Mouse (Mus musculus) layer of hippocampus, adult 18-20 months (tissue): ENCODE results near the gene Tmem204. TPM values are rescaled to one million over a fixed set of nuclear protein-coding genes. Genes with fewer than 3 reads are reported as not detected.

ENCODE experiments used
- DNase-seq, 2 experiments: peaks; one replicate each; pipeline ENCODE4 v3.0.0; 2022; ENCODE audit warnings: low spot score in 2 of 2
- total RNA-seq, 2 experiments: library from RNA; stranded (reverse); gene quantifications; 2 replicates each; pipeline ENCODE4 v1.2.3; 2021

The Tmem204 gene
- total RNA-seq, 2 experiments from 2014 or later = 7.4 to 9.2 TPM

DNA sequence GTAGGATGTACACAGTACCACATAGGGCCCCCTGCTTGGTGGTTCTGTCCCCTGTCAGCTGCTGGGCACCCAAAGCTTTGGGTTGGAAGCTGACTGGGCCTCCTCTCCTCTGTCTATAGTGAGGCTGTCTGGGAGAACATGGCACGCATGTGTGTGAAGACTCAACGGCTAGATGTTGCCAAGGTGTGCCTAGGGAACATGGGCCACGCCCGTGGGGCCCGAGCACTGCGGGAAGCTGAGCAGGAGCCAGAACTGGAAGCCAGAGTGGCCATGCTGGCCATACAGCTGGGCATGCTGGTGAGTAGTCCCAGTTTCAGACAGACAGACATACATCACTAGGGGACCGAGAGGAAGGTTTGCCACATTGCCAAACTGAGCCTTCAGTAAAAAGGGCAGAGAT, 3.3 kb upstream of the Tmem204 start:
- no peak for DNase-seq

DNA sequence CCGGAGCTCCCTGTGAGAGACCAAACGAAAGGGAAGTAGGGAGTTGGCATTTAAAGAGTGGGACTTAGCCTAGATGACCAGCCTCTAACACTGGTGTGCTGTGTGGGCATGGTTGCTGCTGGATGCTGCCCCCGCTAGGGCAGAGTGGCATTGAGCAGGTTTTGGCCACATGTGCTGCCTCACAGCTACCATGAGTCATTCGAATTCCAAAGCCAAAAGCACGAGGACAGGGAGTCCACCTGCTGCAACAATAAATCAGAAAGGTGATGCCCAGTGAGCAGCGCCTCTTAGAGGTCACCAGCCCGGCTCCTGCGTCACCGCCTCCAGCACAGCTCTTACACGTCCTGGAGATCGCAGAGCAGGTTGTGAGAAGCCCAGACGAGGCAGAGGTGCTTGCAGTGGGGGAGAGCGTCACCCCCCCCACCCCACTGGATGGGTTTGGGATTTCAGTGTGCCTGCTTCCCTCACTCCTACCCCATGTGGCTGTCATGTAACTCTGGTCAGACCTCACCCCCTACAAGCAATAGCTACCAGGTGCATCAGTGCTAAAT, 1.5 kb upstream of the Tmem204 start:
- no peak for DNase-seq

DNA sequence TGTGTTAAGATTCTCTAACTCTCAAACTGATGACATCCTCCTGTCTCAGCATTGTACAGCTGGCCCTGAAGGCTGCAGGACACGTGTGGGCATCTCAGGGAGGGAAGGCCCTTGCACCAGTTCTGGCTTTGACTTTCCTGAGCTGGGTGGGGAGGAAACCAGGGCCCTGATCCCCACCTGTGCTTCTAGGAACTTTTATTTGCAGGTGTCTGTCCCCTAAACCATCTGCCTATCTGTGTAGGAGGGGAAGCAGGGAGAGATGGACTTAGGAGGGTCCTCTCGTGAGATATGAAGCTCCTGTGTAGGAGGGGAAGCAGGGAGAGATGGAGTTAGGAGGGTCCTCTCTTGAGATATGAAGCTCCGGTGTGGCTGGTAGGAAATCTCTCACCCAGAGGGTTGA, 504 bp downstream of the Tmem204 start:
- no peak for DNase-seq

DNA sequence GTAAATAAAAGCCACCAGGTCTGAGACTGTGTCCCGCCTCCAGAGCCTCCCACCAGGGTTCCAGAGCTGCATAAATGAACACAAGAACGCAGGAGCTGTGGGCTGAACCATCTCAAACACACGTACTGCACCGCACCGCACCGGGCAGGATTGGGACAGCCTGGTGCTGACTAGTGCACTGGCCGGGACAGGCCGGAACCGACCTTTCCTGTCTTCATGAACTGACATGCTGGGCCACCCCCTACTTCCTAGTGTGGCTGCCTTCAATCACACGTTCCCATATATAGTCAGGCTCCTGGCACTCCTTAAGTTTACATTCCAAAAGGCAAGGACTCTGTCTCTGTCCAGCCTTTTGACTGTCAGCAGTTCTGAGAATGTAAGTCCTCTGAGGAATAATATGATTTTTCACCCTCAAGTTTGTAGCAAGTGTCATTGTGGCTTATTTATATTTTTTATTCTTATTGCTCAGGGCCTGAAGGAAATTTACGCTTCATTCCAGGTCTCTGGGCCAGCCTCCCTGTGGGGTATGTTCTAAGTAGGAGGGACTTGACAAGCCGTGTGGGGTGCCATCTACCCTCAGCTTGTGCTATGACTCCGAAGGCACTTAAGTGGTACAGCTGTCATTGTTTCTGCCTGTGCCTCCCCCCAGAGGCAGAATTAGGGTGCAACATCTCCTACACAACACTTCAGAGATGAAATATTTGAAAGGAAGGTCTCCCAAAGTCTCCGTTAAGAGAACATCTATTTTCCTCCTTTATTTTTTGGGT, 1.1 kb downstream of the Tmem204 start:
- DNase-seq = peak in 1 of 2 experiments; percentile 47

DNA sequence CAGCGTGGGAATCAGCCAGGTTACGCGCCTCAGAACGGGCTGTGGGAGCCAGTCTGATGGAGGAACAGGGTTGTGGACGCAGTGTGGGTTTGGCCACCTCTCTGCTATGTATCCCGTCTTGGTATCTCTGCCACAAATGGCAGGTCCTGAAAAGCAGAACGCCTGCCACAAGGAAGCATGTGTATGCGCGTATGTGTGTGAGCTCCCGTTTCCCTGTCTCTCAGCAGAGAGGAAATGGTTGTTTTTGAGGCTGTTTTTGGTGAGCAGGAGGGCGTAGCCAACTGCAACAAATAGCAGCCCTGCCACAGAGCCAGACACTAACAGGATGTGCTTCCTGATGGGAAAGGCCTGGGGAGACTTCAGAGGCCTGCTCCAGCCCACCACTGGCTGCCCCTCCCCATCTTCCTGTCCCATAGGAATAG, 2.4 kb downstream of the Tmem204 start:
- peak in 1 of 2 experiments; percentile 39 for DNase-seq

DNA sequence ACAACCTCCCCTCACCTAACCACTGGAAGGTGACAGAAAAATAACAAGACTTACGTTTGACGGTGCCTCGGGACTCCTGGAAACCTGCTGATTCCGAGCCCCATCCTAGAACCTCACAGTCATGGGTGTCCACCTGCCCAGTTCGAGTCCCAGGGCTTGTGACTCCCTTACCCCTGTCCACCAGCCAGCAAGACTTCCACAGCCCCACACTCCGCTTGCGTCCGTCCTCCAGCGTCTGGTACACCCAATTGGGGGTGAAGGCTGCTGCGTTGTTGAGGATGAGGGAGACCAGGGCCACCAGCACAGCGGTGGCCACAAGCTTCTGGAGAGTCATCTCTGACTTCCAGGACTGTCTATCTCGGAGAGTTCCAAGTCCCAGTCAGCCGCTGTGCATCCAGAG, 3.2 kb downstream of the Tmem204 start:
- DNase-seq = no peak

DNA sequence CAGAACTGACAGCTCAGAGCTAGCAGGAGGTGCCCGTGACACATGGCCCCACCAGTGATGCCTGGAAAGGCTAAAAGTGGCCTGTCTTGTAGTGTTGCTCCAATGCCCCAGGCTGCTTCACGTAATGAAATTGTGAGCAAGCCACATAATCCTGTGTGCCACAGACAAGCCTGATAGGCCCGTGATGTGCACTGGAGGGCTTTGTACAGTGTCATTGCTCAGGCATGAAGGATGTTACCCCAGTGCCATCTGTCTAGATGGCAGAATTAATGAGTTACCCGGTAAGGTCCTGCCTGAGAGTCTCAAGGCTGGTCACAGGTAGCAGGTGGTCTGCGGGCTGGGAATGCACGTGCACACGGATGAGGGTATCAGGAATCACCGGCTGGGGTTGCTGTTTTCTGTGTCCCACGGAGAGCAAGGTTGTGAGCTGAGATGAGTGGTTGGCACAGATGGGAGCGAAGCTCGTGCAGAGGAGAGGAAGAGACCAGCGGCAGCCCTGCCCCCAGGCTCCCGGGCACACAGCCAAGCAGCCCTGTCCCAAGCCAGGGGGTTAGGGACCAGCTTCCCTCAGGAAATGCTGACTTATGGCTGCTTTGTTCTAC, 5.5 kb downstream of the Tmem204 start:
- DNase-seq = peak in 1 of 2 experiments; percentile 57

DNA sequence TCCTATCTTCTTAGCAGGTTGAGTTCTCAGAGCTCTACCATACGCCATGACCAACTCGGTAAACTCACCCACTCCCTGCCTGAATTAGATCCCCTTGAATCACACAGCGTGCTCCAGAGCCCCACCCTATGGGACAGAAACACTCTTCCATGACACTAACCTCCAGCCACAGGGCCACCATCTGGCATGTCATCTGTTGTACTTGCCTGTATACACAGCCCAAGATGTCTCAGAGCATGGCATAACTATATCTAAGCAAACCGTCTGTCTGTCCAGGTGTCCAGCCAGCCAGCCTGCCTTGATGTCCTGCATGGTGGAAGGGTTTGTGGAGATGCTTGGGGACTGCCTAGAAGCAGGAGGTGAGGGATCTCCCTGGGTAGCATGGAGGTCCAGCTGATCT, 6.5 kb downstream of the Tmem204 start:
- DNase-seq = no peak

DNA sequence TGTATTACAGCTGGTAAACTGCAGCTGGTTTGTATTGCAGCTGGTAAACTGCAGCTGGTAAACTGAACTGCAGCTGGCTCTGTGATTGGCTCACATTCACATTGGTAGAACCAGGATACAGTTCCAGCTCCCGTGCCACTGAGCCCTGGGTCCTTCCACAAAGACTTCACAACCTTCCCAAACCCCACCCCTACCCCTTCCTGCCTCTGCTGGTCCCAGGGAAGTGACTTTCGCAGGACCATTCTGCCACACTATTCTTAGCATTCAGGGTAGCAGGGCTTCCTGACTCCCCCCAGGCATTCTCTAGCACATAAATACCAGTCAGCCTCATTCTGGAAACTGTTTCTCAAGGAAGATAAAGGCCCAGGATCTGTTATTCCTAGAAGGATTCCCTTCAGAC, 14.7 kb downstream of the Tmem204 start:
- no peak for DNase-seq

DNA sequence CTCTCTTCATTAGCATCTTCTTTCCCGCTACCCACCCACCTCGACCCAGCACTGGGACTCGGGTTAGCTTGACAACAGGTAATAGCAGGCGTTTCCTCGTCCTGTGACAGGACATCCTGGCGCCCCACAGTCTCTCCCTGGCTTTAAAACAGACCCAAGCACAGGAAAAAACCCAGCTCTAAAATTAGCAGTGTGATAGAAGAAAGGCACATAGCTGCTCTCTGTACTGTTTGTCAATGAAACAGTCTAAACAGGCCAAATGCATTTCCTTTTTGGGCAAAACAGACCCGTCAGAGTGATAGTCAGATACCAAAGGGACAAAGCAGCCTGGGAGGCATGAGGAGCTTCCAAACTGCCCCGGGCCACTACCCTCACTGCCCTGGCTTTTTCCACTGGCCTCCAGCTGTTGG, 15.9 kb downstream of the Tmem204 start:
- DNase-seq = no peak

DNA sequence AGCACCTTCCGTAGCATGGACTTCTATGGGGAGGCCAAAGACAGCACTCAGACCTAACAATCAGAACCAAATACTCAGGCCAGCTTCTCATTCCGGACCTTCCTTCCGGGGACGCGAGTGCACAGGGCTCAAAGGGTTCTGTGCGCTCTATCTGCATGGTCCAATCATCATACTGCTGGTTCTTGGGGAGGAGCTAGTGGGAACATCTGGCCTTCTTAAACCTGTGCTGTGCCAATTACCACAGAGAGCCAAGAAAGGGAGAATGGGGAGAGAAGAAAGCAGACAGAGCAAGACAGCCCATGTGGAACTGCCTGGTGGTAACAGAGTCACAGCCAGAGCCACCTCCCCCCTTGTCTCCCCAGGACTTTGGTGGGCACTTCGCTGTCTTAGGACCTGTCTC, 16.8 kb downstream of the Tmem204 start:
- no peak for DNase-seq

DNA sequence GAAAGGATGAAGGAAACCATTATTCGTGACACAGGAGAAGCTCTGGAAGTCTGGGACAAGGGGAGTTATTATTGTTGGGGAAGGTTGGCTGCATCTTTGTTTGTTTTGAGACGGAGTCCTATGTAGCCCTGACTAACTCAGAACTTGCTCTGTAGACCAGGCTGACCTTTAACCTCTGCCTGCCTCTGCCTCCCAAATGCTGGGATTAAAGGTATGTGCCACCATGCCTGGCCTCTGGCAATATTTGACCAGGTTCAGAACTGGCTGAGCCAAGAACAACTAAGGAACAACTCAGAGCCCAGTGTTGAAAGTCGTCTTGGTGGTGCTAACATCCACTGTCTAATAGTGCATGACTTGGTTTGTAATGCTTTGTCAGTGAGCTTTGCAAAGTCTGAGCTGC, 18.2 kb downstream of the Tmem204 start:
- DNase-seq = no peak

DNA sequence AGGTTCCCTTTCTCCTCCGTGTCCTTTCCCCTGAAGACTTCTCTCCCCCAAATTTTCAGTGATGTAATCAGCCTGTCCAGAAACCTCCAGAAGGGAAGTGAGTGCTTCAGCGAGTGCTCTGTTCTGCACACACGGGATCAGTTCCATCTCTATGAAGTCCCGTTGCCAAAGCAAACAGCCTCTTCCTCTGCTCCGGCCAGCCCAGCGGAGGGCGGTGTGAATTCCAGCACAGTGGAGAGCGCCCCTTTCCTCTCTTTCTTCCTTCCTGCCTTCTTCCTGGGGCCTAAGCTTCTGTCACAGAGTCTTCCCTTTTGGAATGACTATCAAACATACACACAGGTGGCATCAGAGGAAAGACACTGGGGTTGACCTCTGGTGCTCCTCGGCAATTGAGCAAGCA, 19.0 kb downstream of the Tmem204 start:
- no peak for DNase-seq

DNA sequence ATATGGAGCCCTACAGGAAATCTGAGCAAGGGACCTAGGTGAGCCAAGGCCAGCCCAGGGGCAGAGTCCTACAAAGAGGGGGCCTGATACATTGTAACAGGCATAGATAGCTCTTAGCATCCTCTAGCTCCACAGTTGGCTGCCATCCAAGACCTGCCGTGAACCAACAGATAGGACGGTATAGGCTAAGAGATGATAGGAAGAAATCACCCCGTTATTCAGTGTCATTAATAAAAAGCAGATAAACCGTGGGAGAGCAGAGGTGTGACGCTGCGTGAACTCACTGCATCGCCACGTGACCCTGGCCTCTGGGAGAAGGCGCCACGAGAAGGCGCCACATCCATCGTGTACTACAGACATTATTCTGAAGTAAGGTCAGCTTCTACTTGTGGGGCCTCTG, 19.5 kb downstream of the Tmem204 start:
- DNase-seq = no peak

DNA sequence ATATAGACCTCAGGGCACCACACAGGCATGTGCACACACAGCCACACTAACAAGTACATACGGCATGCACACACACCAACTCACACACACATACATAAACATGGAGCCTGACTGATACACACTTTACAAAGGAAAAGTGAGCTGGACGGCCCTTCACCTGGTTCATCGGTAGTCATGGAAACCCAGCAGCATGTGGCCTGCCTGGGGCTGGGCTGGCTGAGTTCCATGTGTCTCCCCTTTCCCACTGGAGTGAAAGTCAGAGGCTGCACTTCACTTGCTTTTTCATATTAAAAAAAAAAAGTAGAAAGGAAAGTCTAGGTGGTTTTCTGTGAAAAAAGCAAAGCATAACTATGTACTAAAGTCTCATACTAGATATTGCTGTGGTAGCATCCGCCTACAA, 20.1 kb downstream of the Tmem204 start:
- no peak for DNase-seq

DNA sequence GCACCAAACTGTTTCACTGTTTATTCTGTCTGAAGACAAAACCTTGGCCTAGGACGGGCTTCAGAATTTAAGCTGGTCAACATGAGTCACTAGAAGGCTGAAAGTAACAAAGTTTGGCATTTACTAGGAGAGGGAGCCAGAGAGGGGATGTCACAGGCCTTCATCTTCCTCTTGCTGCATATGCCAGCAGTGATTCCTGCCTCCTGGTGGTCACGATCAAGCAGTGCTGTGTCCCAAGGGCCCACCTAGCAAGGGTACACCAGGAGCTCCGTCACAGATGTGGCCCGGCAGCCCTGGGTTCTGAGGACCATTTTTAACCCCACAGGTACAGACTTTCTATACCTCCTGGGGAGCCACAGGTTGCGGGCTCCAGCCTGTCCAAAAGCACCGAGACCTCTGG, 26.4 kb downstream of the Tmem204 start:
- no peak for DNase-seq

DNA sequence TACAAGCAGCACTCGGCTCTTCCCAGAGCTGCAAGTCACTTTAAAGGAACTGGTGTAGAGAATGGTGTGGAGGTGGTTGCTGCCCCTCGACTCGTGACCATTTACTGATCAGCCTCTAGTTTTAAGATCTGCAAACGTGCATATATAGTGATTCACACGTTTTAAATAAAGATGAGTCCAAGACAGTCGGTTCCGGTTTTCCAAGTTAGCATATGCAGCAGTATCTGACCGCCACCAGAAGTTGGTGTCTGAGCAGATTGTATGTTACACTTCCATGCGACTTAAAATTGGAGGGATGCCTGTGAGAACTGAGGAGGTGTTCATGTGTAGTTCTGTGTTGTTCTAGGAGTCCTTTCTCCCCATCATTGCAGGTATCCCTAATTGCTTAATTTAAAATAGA, 30.1 kb downstream of the Tmem204 start:
- peak in 1 of 2 experiments; percentile 16 for DNase-seq

DNA sequence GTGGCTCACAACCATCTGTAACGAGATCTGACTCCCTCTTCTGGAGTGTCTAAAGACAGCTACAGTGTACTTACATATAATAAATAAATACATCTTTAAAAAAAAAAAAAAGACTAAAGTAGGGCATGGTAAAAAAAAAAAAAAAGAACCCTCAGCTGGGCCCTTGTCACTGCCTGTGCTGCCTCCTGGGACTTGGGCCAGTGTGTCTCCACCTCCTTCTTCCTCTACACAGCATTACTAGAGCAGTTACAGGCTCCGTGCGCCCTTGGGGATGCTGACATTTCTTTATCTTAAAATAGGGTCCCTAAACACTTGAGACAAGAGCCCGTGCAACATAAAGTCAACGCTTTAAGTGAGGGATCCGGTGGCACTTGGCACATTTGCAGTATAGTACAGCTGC, 36.2 kb downstream of the Tmem204 start:
- DNase-seq = no peak

DNA sequence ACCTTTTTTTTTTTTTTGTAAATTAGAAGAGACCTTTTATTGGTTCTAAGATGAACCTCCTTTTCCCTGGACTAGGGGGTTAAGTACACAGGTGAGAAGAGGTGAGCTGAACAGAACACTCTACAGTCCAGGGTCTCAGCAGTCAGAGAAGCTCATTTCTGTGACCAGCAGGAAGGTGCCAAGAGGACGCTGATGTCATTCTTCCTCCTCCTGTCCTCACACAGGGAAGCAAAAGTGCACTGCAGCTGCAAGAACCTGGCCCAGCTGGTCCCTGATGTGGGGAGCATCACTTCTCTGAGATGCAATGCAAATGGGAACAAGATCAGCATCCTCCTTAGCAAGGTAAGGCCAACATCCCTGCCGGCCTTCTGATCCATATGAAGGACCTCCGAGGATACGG, 38.1 kb downstream of the Tmem204 start:
- DNase-seq = no peak

DNA sequence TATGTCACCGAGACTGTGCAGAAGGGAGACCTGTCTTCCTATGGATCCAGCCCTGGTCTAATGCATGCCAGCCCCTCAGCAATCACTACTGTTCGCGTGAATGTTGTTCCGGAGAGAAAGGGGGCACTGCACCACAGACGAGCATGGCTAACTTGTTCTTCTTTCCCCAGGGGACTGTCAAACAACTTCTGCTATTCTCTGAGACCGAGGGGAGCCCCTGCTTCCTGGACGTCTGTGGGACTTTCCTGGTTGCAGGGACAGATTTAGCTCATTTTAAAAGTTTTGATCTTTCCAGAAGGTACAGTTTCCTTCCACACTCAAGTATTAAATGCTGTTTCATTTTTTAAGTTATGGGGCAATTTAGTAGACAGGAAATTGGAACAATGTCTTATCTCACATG, 38.5 kb downstream of the Tmem204 start:
- DNase-seq = no peak

DNA sequence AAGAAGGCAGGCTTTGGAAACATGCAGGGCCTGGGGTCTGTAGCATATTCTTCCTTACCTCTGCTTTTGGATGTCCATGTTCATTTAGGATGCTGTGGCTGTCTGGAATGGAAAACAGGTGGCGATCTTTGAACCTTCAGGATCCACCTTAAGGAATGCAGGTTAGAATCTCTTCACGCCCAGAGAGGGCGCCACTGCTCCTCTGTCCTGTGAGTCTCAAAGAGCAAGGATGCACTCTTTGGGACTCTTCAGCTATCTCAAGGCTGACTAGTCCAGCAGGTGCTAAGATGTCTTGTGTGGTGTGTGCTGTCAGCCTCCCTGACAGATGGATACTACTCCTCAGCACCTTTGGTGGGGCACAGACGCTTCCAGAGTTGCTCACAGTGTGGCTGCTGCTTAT, 47.2 kb downstream of the Tmem204 start:
- DNase-seq = no peak

DNA sequence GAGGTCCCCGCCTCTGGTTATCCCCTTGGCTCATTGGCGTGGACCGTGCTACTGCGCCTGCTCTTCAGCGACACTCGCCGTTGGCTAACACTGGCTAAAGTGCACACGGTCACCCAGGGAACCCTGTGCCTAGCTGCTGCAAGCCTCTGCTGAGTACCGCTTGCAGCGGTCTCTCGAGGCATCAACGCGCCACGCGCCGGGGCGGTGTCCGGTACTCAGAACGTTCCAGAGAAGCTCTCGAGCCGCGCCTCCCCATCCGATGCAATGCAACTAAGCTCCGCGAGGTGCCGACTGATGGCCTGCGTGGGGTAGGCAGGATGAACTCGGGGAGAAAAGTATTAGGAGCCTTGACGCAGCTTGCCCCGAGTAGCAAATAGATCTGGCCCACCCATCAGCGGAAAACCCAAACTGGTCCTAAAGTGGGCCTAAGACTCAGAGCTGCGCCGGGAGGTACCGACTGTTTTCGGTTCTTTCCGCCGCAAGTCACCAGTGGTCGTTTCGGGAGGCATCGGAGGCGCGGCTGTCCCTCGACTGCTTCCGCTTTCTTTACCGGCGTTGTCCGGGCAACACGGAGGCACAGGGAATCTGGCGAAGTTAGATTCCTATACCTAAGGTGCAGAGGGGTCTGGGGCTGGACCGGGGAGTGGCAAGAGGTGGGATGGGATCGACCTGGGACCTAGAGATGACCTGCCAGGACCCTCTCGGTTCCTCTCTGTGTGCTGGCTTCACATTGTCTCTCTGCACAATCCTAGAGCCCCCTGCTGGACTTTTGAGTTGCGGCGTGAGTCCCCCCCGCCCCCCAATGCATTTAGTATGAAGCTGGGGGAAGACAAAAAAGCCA, 66.9 kb downstream of the Tmem204 start:
- DNase-seq = peak in 1 of 2 experiments; percentile 67
